Mouse (Mus musculus) midbrain, postnatal 0 days (tissue): ENCODE measurements around the gene Pomgnt1. TPM values are rescaled to one million over a fixed set of nuclear protein-coding genes. Genes with fewer than 3 reads are reported as not detected.

Source experiments
- ATAC-seq: fragments of 200-750 bp; cut with Nextera tagmentation; 2 replicates; pipeline ENCODE4 v1.8.0; 2017; ENCODE audit warnings: moderate number of reproducible peaks, mild to moderate bottlenecking, moderate TSS enrichment, moderate library complexity; ENCODE audit not compliant: low FRiP score
- DNase-seq: peaks from one replicate; pipeline ENCODE4 v3.0.0-alpha.2; 2015; ENCODE audit warnings: low spot score
- H3K27ac ChIP-seq: fragments of 300-500 bp; sonication (generic); 2 replicates; pipeline ENCODE4 v1.5.1; 2014; ENCODE audit warnings: low read depth, mild to moderate bottlenecking, low read length, mixed read lengths
- H3K27me3 ChIP-seq: fragments of 300-500 bp; sonication (generic); 2 replicates; pipeline ENCODE4 v1.6.1; 2014; ENCODE audit warnings: low read length, control low read depth, mixed read lengths; ENCODE audit not compliant: insufficient read depth
- H3K36me3 ChIP-seq: fragments of 300-500 bp; sonication (generic); 2 replicates; pipeline ENCODE4 v1.6.1; 2014; ENCODE audit warnings: low read length, control low read depth, mixed read lengths; ENCODE audit not compliant: insufficient read depth
- H3K4me1 ChIP-seq: fragments of 300-500 bp; sonication (generic); 2 replicates; pipeline ENCODE4 v1.6.1; 2014; ENCODE audit warnings: mild to moderate bottlenecking, control low read depth, antibody characterized with exemption, low read length, mixed read lengths; ENCODE audit not compliant: insufficient read depth
- H3K4me2 ChIP-seq: fragments of 300-500 bp; sonication (generic); 2 replicates; pipeline ENCODE4 v1.6.1; 2014; ENCODE audit warnings: low read depth, mild to moderate bottlenecking, low read length, mixed read lengths; ENCODE audit not compliant: poor library complexity, severe bottlenecking
- H3K4me3 ChIP-seq: fragments of 300-500 bp; sonication (generic); 2 replicates; pipeline ENCODE4 v1.5.1; 2014; ENCODE audit warnings: low read depth, mild to moderate bottlenecking, low read length, moderate library complexity
- H3K9ac ChIP-seq: fragments of 300-500 bp; sonication (generic); replicated peaks from 2 replicates; pipeline ENCODE4 v1.6.1; 2014; ENCODE audit warnings: mild to moderate bottlenecking, low read length, moderate library complexity, mixed read lengths; ENCODE audit not compliant: poor library complexity, severe bottlenecking
- H3K9me3 ChIP-seq: fragments of 300-500 bp; sonication (generic); 2 replicates; pipeline ENCODE4 v1.6.1; 2016; ENCODE audit warnings: low read length, control low read depth
- CTCF ChIP-seq: IDR thresholded peaks from 2 replicates; pipeline ENCODE4 v1.5.1; 2016; ENCODE audit warnings: antibody characterized with exemption, mild to moderate bottlenecking
- WGBS: fragments of 180-500 bp; shearing (Covaris S2); extraction: QIAGEN DNeasy Blood & Tissue Kit; methylation state at CpG from one replicate; pipeline ENCODE4 v1.1.7; 2014; 5-methylcytosine and 5-hydroxymethylcytosine counted together
- polyA plus RNA-seq: library from polyadenylated mRNA; unstranded; fragments of >200 nt; fragmentation: Nextera tagmentation; extraction: Ambion mirVana; gene quantifications from 2 replicates; pipeline ENCODE4 v1.2.1, GENCODE M21; 2015
- total RNA-seq: library from RNA; depleted of rRNA; stranded (reverse); fragments of >200 nt; gene quantifications from 2 replicates; pipeline ENCODE4 v1.2.3, GENCODE M21; 2014

The Pomgnt1 gene
- total and polyA plus RNA-seq, 2 experiments from 2014 or later, result 58.1 to 78.5 TPM

GRCm38 (mm10) chr4:116127956-116128355 is 4.3 kb downstream of the Pomgnt1 start:
- Histone ChIP-seq H3K36me3 (no peaks in the 10 kb centered on the region), H3K4me3 (no peak overlapping the region), H3K9ac (no peak overlapping the region), H3K27me3 (no peaks in the 10 kb centered on the region), H3K4me1 (0 out of 2 replicates have a peak, but pooled peaks cover 4% of the 10 kb centered on the region), H3K27ac (no peak overlapping the region), H3K9me3 (no peaks in the 10 kb centered on the region), H3K4me2 (no peak overlapping the region)
- DNase-seq (no peak), ATAC-seq (no peak)
- 60% methylated on average over 6 of the region's 6 CpGs for WGBS
- no peak for TF ChIP-seq CTCF

GRCm38 (mm10) chr4:116133126-116133525 is 9.5 kb downstream of the Pomgnt1 start:
- Histone ChIP-seq H3K4me3 (no peak overlapping the region), H3K27me3 (no peaks in the 10 kb centered on the region), H3K9ac (no peak overlapping the region), H3K9me3 (no peaks in the 10 kb centered on the region), H3K36me3 (no peaks in the 10 kb centered on the region), H3K4me1 (no peaks in the 10 kb centered on the region), H3K27ac (no peak overlapping the region), H3K4me2 (no peak overlapping the region)
- no peak for DNase-seq
- 82% methylated on average over 4 of the region's 4 CpGs for WGBS
- TF ChIP-seq CTCF, result no peak
- ATAC-seq, result no peak

GRCm38 (mm10) chr4:116134990-116135389 is 11.3 kb downstream of the Pomgnt1 start:
- no peaks in the 10 kb centered on the region for H3K27me3 ChIP-seq
- H3K36me3 ChIP-seq, result no peaks in the 10 kb centered on the region
- no peak overlapping the region for H3K9ac ChIP-seq
- H3K9me3 ChIP-seq, result no peaks in the 10 kb centered on the region
- no peaks in the 10 kb centered on the region for H3K4me1 ChIP-seq
- H3K4me2 ChIP-seq, result no peak overlapping the region
- ATAC-seq (peak; percentile 61; the same call in 1 of the 2 replicates), DNase-seq (peak; percentile 83)
- TF ChIP-seq CTCF, result peak; percentile 95
- no peak overlapping the region for H3K4me3 ChIP-seq
- 16% methylated on average over 2 of the region's 2 CpGs for WGBS
- no peak overlapping the region for H3K27ac ChIP-seq

- DNase-seq, result no peak
- no peak for TF ChIP-seq CTCF
- H3K4me1 ChIP-seq, result peaks cover 4% of the 10 kb centered on the region
- H3K4me3 ChIP-seq, result no peak overlapping the region
- ATAC-seq, result no peak
- 45% methylated on average over 13 of the region's 13 CpGs for WGBS
- 0 out of 2 replicates have a peak, but pooled peaks cover 3% of the 10 kb centered on the region for H3K27me3 ChIP-seq
- H3K27ac ChIP-seq, result no peak overlapping the region
- H3K9ac ChIP-seq, result no peak overlapping the region
- H3K9me3 ChIP-seq, result no peaks in the 10 kb centered on the region
- H3K36me3 ChIP-seq, result no peaks in the 10 kb centered on the region
- no peak overlapping the region for H3K4me2 ChIP-seq
These were observed 13.9 kb downstream of the Pomgnt1 start for GRCm38 (mm10) chr4:116137421-116137996.

- WGBS, result 76% methylated on average over 7 of the region's 7 CpGs
These were observed 17.3 kb downstream of the Pomgnt1 start for GRCm38 (mm10) chr4:116140801-116141574.

GRCm38 (mm10) chr4:116141736-116142135 is 18.1 kb downstream of the Pomgnt1 start:
- Histone ChIP-seq H3K27me3 (0 out of 2 replicates have a peak, but pooled peaks cover 3% of the 10 kb centered on the region), H3K4me1 (peaks cover 13% of the 10 kb centered on the region), H3K9me3 (no peaks in the 10 kb centered on the region), H3K4me3 (no peak overlapping the region), H3K27ac (no peak overlapping the region), H3K36me3 (no peaks in the 10 kb centered on the region), H3K9ac (no peak overlapping the region), H3K4me2 (no peak overlapping the region)
- ATAC-seq (no peak), DNase-seq (no peak)
- 85% methylated on average over 1 of the region's 1 CpGs for WGBS
- no peak for TF ChIP-seq CTCF

More at GRCm38 (mm10) chr4:116140801-116141574, 17.3 kb downstream of the Pomgnt1 start:
- no peak for ATAC-seq
- TF ChIP-seq CTCF, result no peak
- Histone ChIP-seq H3K4me3 (no peak overlapping the region), H3K36me3 (no peaks in the 10 kb centered on the region), H3K4me1 (peaks cover 13% of the 10 kb centered on the region), H3K4me2 (no peak overlapping the region), H3K9ac (no peak overlapping the region), H3K9me3 (no peaks in the 10 kb centered on the region), H3K27me3 (0 out of 2 replicates have a peak, but pooled peaks cover 3% of the 10 kb centered on the region), H3K27ac (no peak overlapping the region)
- no peak for DNase-seq
